Mouse (Mus musculus): Measurements from ENCODE around the gene Lim2. TPM values are rescaled to one million over a fixed set of nuclear protein-coding genes. Genes with fewer than 3 reads are reported as not detected.

Gene Lim2
- polyA plus RNA-seq, 1 experiment from 2014 or later, result not detected

DNA sequence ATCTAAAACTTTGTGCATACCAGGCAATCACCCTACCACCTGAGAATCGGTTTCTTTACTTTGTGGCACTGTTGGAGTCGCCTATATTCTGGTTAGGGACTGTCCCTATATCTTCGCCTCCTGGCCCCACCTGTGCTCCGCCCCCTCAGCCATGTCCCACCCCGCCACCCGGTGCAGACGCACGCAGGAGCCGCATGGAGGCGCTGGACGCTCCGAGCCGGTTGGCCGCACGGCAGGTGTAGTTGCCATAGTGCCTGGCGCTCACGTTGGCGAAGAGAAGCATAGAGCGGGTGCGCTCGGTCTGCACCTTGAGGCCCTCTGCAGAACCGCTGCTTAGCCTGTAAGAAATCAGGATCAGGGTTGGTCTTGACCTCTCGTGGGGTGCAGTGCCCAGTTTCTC is 48.2 kb downstream of the Lim2 start:
- TF ChIP-seq CTCF (IDR thresholded peaks at IDR 0.05; ENCODE audit: low read depth), result peak; percentile 45
- Histone ChIP-seq H3K36me3 (ENCODE audit: insufficient read depth) (no peaks in the 10 kb centered on the region), H3K9ac (no peak overlapping the region), H3K27ac (ENCODE audit: low read depth) (no peak overlapping the region), H3K4me2 (no peak overlapping the region), H3K27me3 (ENCODE audit: insufficient read depth, low read length) (peaks cover 23% of the 10 kb centered on the region), H3K4me1 (ENCODE audit: insufficient read depth) (no peaks in the 10 kb centered on the region), H3K9me3 (ENCODE audit: low read depth, low read length) (no peaks in the 10 kb centered on the region), H3K4me3 (ENCODE audit: low read depth, low read length) (no peak overlapping the region)
- WGBS, result 15% methylated on average over 23 of the region's 23 CpGs
- ATAC-seq (ENCODE audit: insufficient read depth), result no peak
- DNase-seq, result no peak

DNA sequence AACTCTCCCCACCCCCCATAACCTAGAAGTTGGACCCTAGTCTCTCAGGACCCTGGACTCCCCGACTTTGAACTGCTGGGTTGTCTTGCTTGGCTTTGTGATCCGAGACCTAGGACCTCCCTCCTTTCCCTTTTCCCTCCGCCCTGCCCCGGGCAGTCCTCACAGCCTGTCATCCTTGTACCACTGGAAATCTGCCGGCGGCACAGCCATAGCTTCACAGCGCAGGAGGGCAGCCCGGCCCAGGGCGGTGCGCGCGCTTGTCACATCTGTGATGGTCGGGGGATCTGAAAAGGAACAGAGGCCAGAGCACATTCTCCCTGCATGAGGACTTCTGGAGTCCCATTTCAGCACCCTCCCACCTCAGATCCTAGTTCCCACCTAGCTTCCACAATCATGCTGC is 48.9 kb downstream of the Lim2 start:
- no peak for DNase-seq
- WGBS, result 7% methylated on average over 13 of the region's 13 CpGs

DNA sequence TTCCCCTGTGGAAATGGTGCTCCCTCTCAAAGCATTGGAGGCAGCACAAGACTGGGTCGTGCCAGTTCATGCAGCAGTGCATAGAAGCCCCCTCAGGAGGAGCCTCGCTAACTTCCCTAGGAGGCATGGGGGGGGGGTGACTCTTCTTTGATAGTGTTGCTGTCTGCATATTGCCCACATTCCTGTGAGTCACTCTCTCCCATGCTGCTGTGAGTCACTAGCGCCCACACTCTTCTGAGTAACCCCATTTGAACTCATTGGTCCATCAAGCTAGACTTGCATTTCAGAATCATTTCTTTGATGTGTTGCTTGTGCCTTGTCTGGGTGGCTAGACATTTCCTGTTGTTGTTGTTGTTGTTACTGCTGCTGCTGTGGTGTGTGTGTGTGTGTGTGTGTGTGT is 53.7 kb downstream of the Lim2 start:
- Histone ChIP-seq H3K9me3 (ENCODE audit: low read depth, low read length) (no peaks in the 10 kb centered on the region), H3K4me1 (ENCODE audit: insufficient read depth) (peaks cover 7% of the 10 kb centered on the region), H3K4me2 (no peak overlapping the region), H3K4me3 (ENCODE audit: low read depth, low read length) (no peak overlapping the region), H3K36me3 (ENCODE audit: insufficient read depth) (no peaks in the 10 kb centered on the region), H3K27me3 (ENCODE audit: insufficient read depth, low read length) (peaks cover 14% of the 10 kb centered on the region), H3K9ac (no peak overlapping the region), H3K27ac (ENCODE audit: low read depth) (no peak overlapping the region)
- 53% methylated on average over 3 of the region's 3 CpGs for WGBS
- ATAC-seq (ENCODE audit: insufficient read depth), result no peak
- no peak for TF ChIP-seq CTCF (IDR thresholded peaks at IDR 0.05; ENCODE audit: low read depth)
- no peak for DNase-seq

More for the DNA sequence above, 48.9 kb downstream of the Lim2 start:
- Histone ChIP-seq H3K36me3 (ENCODE audit: insufficient read depth) (no peaks in the 10 kb centered on the region), H3K4me2 (no peak overlapping the region), H3K27me3 (ENCODE audit: insufficient read depth, low read length) (peaks cover 23% of the 10 kb centered on the region), H3K4me1 (ENCODE audit: insufficient read depth) (no peaks in the 10 kb centered on the region), H3K9ac (no peak overlapping the region), H3K27ac (ENCODE audit: low read depth) (no peak overlapping the region), H3K9me3 (ENCODE audit: low read depth, low read length) (no peaks in the 10 kb centered on the region), H3K4me3 (ENCODE audit: low read depth, low read length) (no peak overlapping the region)
- no peak for TF ChIP-seq CTCF (IDR thresholded peaks at IDR 0.05; ENCODE audit: low read depth)
- no peak for ATAC-seq (ENCODE audit: insufficient read depth)

DNA sequence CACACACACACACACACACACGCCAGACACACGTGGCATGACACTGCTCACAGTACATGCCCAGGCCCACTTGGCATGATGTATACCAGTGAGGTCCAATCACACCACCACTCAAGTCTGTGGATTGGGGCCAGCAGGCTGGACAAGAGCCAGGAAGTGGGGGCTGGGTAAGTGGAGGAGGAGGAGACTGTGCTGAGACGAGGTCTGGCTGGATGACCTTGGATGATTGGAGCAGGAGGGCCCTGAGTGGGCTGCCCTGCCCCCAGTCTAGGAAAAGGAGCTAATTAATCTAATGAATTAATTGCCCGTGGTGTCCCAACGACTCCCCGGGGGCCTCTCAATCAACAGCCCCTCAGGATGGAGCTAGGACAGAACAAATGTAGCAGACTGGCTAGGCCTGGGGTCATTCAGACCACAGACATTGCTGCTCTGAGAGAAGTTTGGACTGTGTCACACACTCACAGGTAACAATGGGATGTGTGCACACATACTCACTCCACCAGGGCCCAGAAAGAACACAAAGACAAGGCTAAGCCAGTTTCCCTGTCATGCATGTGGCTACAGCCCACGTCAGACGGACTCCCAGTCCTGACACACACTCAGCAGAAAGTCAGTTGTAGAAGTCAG is 54.7 kb downstream of the Lim2 start:
- Histone ChIP-seq H3K4me3 (ENCODE audit: low read depth, low read length) (no peak overlapping the region), H3K27me3 (ENCODE audit: insufficient read depth, low read length) (peaks cover 4% of the 10 kb centered on the region), H3K4me1 (ENCODE audit: insufficient read depth) (peaks cover 7% of the 10 kb centered on the region), H3K4me2 (no peak overlapping the region), H3K36me3 (ENCODE audit: insufficient read depth) (no peaks in the 10 kb centered on the region), H3K9ac (no peak overlapping the region), H3K27ac (ENCODE audit: low read depth) (no peak overlapping the region), H3K9me3 (ENCODE audit: low read depth, low read length) (no peaks in the 10 kb centered on the region)
- WGBS, result 45% methylated on average over 8 of the region's 8 CpGs
- peak; percentile 73 for DNase-seq
- peak; percentile 66 for ATAC-seq (ENCODE audit: insufficient read depth)
- no peak for TF ChIP-seq CTCF (IDR thresholded peaks at IDR 0.05; ENCODE audit: low read depth)

DNA sequence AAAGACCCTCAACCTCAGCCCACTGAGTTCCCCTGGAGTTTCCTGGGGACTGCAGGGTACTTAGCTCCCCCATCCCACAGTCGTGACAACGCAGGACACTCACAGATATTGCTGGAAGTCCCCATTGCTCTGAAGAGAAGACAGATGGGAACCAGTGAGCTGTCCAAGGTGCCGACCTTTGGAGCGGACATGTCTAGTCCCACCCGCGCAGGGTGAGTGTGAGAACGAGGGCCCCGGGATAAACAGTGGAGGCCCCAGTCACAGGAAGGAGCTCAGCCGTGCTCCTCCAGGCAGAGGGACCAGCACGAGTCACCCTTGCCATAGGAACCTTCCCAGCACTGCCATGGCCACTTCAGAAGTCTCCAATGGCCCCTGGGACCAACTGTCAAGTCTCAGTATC is 55.8 kb downstream of the Lim2 start:
- ATAC-seq (ENCODE audit: insufficient read depth), result peak; percentile 53; the same call in 1 of the 2 replicates
- TF ChIP-seq CTCF (IDR thresholded peaks at IDR 0.05; ENCODE audit: low read depth), result no peak

More for the DNA sequence above, 55.8 kb downstream of the Lim2 start:
- no peak overlapping the region for H3K4me2 ChIP-seq
- DNase-seq, result peak; percentile 78
- no peak overlapping the region for H3K4me3 ChIP-seq (ENCODE audit: low read depth, low read length)
- H3K27ac ChIP-seq (ENCODE audit: low read depth), result no peak overlapping the region
- H3K36me3 ChIP-seq (ENCODE audit: insufficient read depth), result no peaks in the 10 kb centered on the region
- H3K4me1 ChIP-seq (ENCODE audit: insufficient read depth), result peaks cover 7% of the 10 kb centered on the region
- H3K9me3 ChIP-seq (ENCODE audit: low read depth, low read length), result no peaks in the 10 kb centered on the region
- under 1% methylated on average over 10 of the region's 10 CpGs for WGBS
- no peak overlapping the region for H3K9ac ChIP-seq
- no peaks in the 10 kb centered on the region for H3K27me3 ChIP-seq (ENCODE audit: insufficient read depth, low read length)

Small RNA genes within 50 kb of the gene (microRNA-seq; reads per million reads assigned to microRNA genes)
- not detected for gene Mir7051 (ENCODE audit: borderline number of aligned reads)

Other genes starting within 250 kb of the Lim2 start
- gene Zfp715, start 114.4 kb upstream of the Lim2 start, polyA plus RNA-seq (2014; fragmentation: Nextera tagmentation; extraction: Ambion mirVana), result 15.5 and 16.3 TPM in 2 replicates
- 0.13 TPM in 1 of 2 replicates, not detected in the other for gene Siglecf, start 76.3 kb upstream of the Lim2 start, polyA plus RNA-seq (2014; fragmentation: Nextera tagmentation; extraction: Ambion mirVana)
- 0.37 and 0.60 TPM in 2 replicates for gene Siglecg, start 19.5 kb upstream of the Lim2 start, polyA plus RNA-seq (2014; fragmentation: Nextera tagmentation; extraction: Ambion mirVana)
- 0.58 and 1.3 TPM in 2 replicates for gene Nkg7, start 9.4 kb downstream of the Lim2 start, polyA plus RNA-seq (2014; fragmentation: Nextera tagmentation; extraction: Ambion mirVana)
- gene Cldnd2, start 13.1 kb downstream of the Lim2 start, polyA plus RNA-seq (2014; fragmentation: Nextera tagmentation; extraction: Ambion mirVana), result not detected in 2 replicates
- gene Etfb, start 16.4 kb downstream of the Lim2 start, polyA plus RNA-seq (2014; fragmentation: Nextera tagmentation; extraction: Ambion mirVana), result 306 and 314 TPM in 2 replicates
- gene Gm45233, start 16.5 kb downstream of the Lim2 start, polyA plus RNA-seq (2014; fragmentation: Nextera tagmentation; extraction: Ambion mirVana), result 0.37 TPM in 1 of 2 replicates, not detected in the other
- 2.1 and 2.4 TPM in 2 replicates for gene Vsig10l, start 35.5 kb downstream of the Lim2 start, polyA plus RNA-seq (2014; fragmentation: Nextera tagmentation; extraction: Ambion mirVana)
- 0.38 TPM in 2 replicates for gene Iglon5, start 62.4 kb downstream of the Lim2 start, polyA plus RNA-seq (2014; fragmentation: Nextera tagmentation; extraction: Ambion mirVana)
- gene 4931406B18Rik, start 78.3 kb downstream of the Lim2 start, polyA plus RNA-seq (2014; fragmentation: Nextera tagmentation; extraction: Ambion mirVana), result not detected in 2 replicates
- 1.8 and 2.0 TPM in 2 replicates for gene Cd33, start 116.8 kb downstream of the Lim2 start, polyA plus RNA-seq (2014; fragmentation: Nextera tagmentation; extraction: Ambion mirVana)
- 4.9 and 5.3 TPM in 2 replicates for gene Zfp658, start 134.6 kb downstream of the Lim2 start, polyA plus RNA-seq (2014; fragmentation: Nextera tagmentation; extraction: Ambion mirVana)
- 14.6 and 15.1 TPM in 2 replicates for gene Zfp719, start 151.9 kb downstream of the Lim2 start, polyA plus RNA-seq (2014; fragmentation: Nextera tagmentation; extraction: Ambion mirVana)
- 0.23 and 0.33 TPM in 2 replicates for gene Zfp819, start 179.5 kb downstream of the Lim2 start, polyA plus RNA-seq (2014; fragmentation: Nextera tagmentation; extraction: Ambion mirVana)
- gene Ceacam18, start 207.0 kb downstream of the Lim2 start, polyA plus RNA-seq (2014; fragmentation: Nextera tagmentation; extraction: Ambion mirVana), result not detected in 2 replicates
- 0.62 and 1.1 TPM in 2 replicates for gene Siglece, start 232.5 kb downstream of the Lim2 start, polyA plus RNA-seq (2014; fragmentation: Nextera tagmentation; extraction: Ambion mirVana)
- gene Ctu1, start 244.3 kb downstream of the Lim2 start, polyA plus RNA-seq (2014; fragmentation: Nextera tagmentation; extraction: Ambion mirVana), result 10.8 TPM in 2 replicates

All from lung, embryonic 14.5 days (tissue).